Mouse (Mus musculus) hindbrain, postnatal 0 days (tissue): Measurements from ENCODE around the gene Mob2. TPM values are rescaled to one million over a fixed set of nuclear protein-coding genes. Genes with fewer than 3 reads are reported as not detected.

ENCODE experiments used
- ATAC-seq: fragments of 200-750 bp; cut with Nextera tagmentation; 2 replicates; pipeline ENCODE4 v1.8.0; 2017; ENCODE audit warnings: mild to moderate bottlenecking, moderate TSS enrichment, moderate library complexity
- DNase-seq: peaks from one replicate; pipeline ENCODE4 v3.0.0-alpha.2; 2015; ENCODE audit warnings: low spot score
- H3K27ac ChIP-seq: fragments of 300-500 bp; sonication (generic); 2 replicates; pipeline ENCODE4 v1.5.1; 2014; ENCODE audit warnings: mild to moderate bottlenecking
- H3K27me3 ChIP-seq: fragments of 300-500 bp; sonication (generic); 2 replicates; pipeline ENCODE4 v1.6.1; 2014; ENCODE audit warnings: low read length, mixed read lengths; ENCODE audit not compliant: insufficient read depth
- H3K36me3 ChIP-seq: fragments of 300-500 bp; sonication (generic); 2 replicates; pipeline ENCODE4 v1.6.1; 2014; ENCODE audit warnings: low read length, mixed read lengths; ENCODE audit not compliant: insufficient read depth
- H3K4me1 ChIP-seq: fragments of 300-500 bp; sonication (generic); 2 replicates; pipeline ENCODE4 v1.6.1; 2014; ENCODE audit warnings: antibody characterized with exemption, low read length, mixed read lengths; ENCODE audit not compliant: insufficient read depth
- H3K4me2 ChIP-seq: fragments of 300-500 bp; sonication (generic); 2 replicates; pipeline ENCODE4 v1.6.1; 2014; ENCODE audit warnings: low read depth, mild to moderate bottlenecking, low read length, moderate library complexity, mixed read lengths
- H3K4me3 ChIP-seq: fragments of 300-500 bp; sonication (generic); 2 replicates; pipeline ENCODE4 v1.5.1; 2014; ENCODE audit warnings: low read length
- H3K9ac ChIP-seq: fragments of 300-500 bp; sonication (generic); replicated peaks from 2 replicates; pipeline ENCODE4 v1.6.1; 2014; ENCODE audit warnings: mild to moderate bottlenecking, low read length, moderate library complexity, mixed read lengths
- H3K9me3 ChIP-seq: fragments of 300-500 bp; sonication (generic); 2 replicates; pipeline ENCODE4 v1.6.1; 2016; ENCODE audit warnings: low read length, mixed read lengths
- CTCF ChIP-seq: IDR thresholded peaks from 2 replicates; pipeline ENCODE4 v1.5.1; 2016; ENCODE audit warnings: antibody characterized with exemption, control low read depth, low read depth
- WGBS: fragments of 180-500 bp; shearing (Covaris S2); extraction: QIAGEN DNeasy Blood & Tissue Kit; methylation state at CpG from one replicate; pipeline ENCODE4 v1.1.7; 2014; 5-methylcytosine and 5-hydroxymethylcytosine counted together
- polyA plus RNA-seq: library from polyadenylated mRNA; unstranded; fragments of >200 nt; fragmentation: Nextera tagmentation; extraction: Ambion mirVana; gene quantifications from 2 replicates; pipeline ENCODE4 v1.2.1, GENCODE M21; 2015
- total RNA-seq: library from RNA; depleted of rRNA; stranded (reverse); fragments of >200 nt; gene quantifications from 2 replicates; pipeline ENCODE4 v1.2.3, GENCODE M21; 2014

The Mob2 gene
- total and polyA plus RNA-seq, 2 experiments from 2014 or later, result 41.1 to 44.1 TPM

GRCm38 (mm10) chr7:142081736-142082135 is 20.9 kb upstream of the Mob2 start:
- Histone ChIP-seq H3K9ac (no peak overlapping the region), H3K4me2 (no peak overlapping the region), H3K4me1 (peaks cover 3% of the 10 kb centered on the region; the same call in 1 of the 2 replicates), H3K36me3 (peaks cover 27% of the 10 kb centered on the region), H3K4me3 (no peak overlapping the region), H3K27me3 (no peaks in the 10 kb centered on the region), H3K9me3 (no peaks in the 10 kb centered on the region), H3K27ac (peak overlapping the region; percentile 7; the same call in 1 of the 2 replicates)
- WGBS, result 32% methylated on average over 17 of the region's 17 CpGs
- ATAC-seq (no peak), DNase-seq (no peak)
- TF ChIP-seq CTCF, result no peak

GRCm38 (mm10) chr7:142080876-142081275 is 20.0 kb upstream of the Mob2 start:
- no peak overlapping the region for H3K4me2 ChIP-seq
- no peak for DNase-seq
- H3K27ac ChIP-seq, result no peak overlapping the region
- no peaks in the 10 kb centered on the region for H3K27me3 ChIP-seq
- TF ChIP-seq CTCF, result no peak
- no peak overlapping the region for H3K4me3 ChIP-seq
- ATAC-seq, result no peak
- H3K4me1 ChIP-seq, result peaks cover 3% of the 10 kb centered on the region; the same call in 1 of the 2 replicates
- H3K9me3 ChIP-seq, result no peaks in the 10 kb centered on the region
- H3K36me3 ChIP-seq, result peaks cover 20% of the 10 kb centered on the region
- H3K9ac ChIP-seq, result no peak overlapping the region
- 56% methylated on average over 2 of the region's 2 CpGs for WGBS

GRCm38 (mm10) chr7:142079365-142079764 is 18.5 kb upstream of the Mob2 start:
- no peak for TF ChIP-seq CTCF
- Histone ChIP-seq H3K9ac (no peak overlapping the region), H3K4me3 (no peak overlapping the region), H3K9me3 (no peaks in the 10 kb centered on the region), H3K4me2 (no peak overlapping the region), H3K27ac (no peak overlapping the region), H3K4me1 (0 out of 2 replicates have a peak, but pooled peaks cover 3% of the 10 kb centered on the region), H3K36me3 (peaks cover 17% of the 10 kb centered on the region), H3K27me3 (no peaks in the 10 kb centered on the region)
- DNase-seq, result no peak
- ATAC-seq, result no peak
- WGBS, result 52% methylated on average over 5 of the region's 5 CpGs

- Histone ChIP-seq H3K4me3 (no peak overlapping the region), H3K36me3 (0 out of 2 replicates have a peak, but pooled peaks cover 5% of the 10 kb centered on the region), H3K9ac (no peak overlapping the region), H3K27ac (no peak overlapping the region; the same call in 1 of the 2 replicates), H3K4me2 (no peak overlapping the region), H3K27me3 (no peaks in the 10 kb centered on the region), H3K9me3 (no peaks in the 10 kb centered on the region), H3K4me1 (no peaks in the 10 kb centered on the region)
- ATAC-seq (no peak), DNase-seq (no peak)
- WGBS, result 64% methylated on average over 3 of the region's 3 CpGs
- no peak for TF ChIP-seq CTCF
Observed at GRCm38 (mm10) chr7:142077138-142077537, 16.3 kb upstream of the Mob2 start.

- Histone ChIP-seq H3K4me2 (no peak overlapping the region), H3K27me3 (no peaks in the 10 kb centered on the region), H3K9ac (no peak overlapping the region), H3K4me3 (no peak overlapping the region), H3K36me3 (no peaks in the 10 kb centered on the region), H3K4me1 (no peaks in the 10 kb centered on the region), H3K9me3 (no peaks in the 10 kb centered on the region), H3K27ac (no peak overlapping the region)
- ATAC-seq, result no peak
- no peak for TF ChIP-seq CTCF
- WGBS, result 81% methylated on average over 8 of the region's 8 CpGs
- DNase-seq, result no peak
Observed at GRCm38 (mm10) chr7:142074146-142074886, 13.5 kb upstream of the Mob2 start.

GRCm38 (mm10) chr7:142071717-142072116 is 10.9 kb upstream of the Mob2 start:
- Histone ChIP-seq H3K4me3 (no peak overlapping the region), H3K36me3 (no peaks in the 10 kb centered on the region), H3K9me3 (no peaks in the 10 kb centered on the region), H3K9ac (no peak overlapping the region), H3K27ac (no peak overlapping the region), H3K27me3 (no peaks in the 10 kb centered on the region), H3K4me2 (no peak overlapping the region), H3K4me1 (no peaks in the 10 kb centered on the region)
- DNase-seq (no peak), ATAC-seq (no peak)
- TF ChIP-seq CTCF, result no peak

- Histone ChIP-seq H3K9ac (0 out of 2 replicates have a peak overlapping the region, but pooled peaks have one; percentile 2), H3K27me3 (no peaks in the 10 kb centered on the region), H3K9me3 (no peaks in the 10 kb centered on the region), H3K36me3 (no peaks in the 10 kb centered on the region), H3K4me1 (no peaks in the 10 kb centered on the region), H3K4me2 (peak overlapping the region; percentile 46), H3K27ac (no peak overlapping the region), H3K4me3 (no peak overlapping the region)
- TF ChIP-seq CTCF, result no peak
- 3% methylated on average over 10 of the region's 10 CpGs for WGBS
- DNase-seq, result no peak
- ATAC-seq, result no peak; the same call in 1 of the 2 replicates
Observed at GRCm38 (mm10) chr7:142071212-142071578, 10.3 kb upstream of the Mob2 start.
